Mouse (Mus musculus): ENCODE measurements around the gene Capn7. TPM values are rescaled to one million over a fixed set of nuclear protein-coding genes. Genes with fewer than 3 reads are reported as not detected.

Capn7 gene
- total and polyA plus RNA-seq, 3 experiments: 23.2 to 83.7 (median 30.0) TPM

DNA sequence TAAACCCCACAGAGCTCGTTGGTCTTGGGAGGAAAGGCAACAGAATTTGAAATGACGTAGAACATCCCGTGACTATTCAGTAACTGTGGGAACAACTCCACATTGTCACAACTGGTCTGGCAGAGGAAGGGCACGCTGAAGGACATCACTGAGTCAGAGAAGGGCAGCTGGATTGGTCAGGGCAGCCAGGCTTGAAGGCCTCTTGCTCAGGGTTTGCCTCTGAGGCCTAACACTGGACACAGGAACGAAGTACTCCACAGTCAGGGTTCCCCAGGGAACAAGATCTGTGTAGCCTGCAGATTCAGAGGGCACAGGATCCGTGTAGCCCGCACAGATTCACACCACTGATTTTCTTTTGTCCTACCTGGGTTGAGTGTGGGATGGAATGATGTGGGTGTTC, 63.8 kb downstream of the Capn7 start:
- Histone ChIP-seq H3K4me1 (ENCODE audit: control insufficient read depth in 1 of 2, insufficient read depth in 2 of 2, low read length in 2 of 2) (peaks cover 11 to 32% of the 10 kb centered on the region in 2 experiments), H3K79me2 (ENCODE audit: control insufficient read depth, insufficient read depth, low read length, poor library complexity) (no peaks in the 10 kb centered on the region), H3K36me3 (ENCODE audit: control insufficient read depth in 1 of 2, insufficient read depth in 2 of 2, low read length in 2 of 2) (peaks cover 0 to 11% of the 10 kb centered on the region in 2 experiments; a peak in 2 of 4 replicates), H3K9ac (ENCODE audit: control insufficient read depth, low read depth, low read length, poor library complexity, severe bottlenecking) (no peak overlapping the region), H3K9me3 (replicated peaks; ENCODE audit: insufficient read depth, low read length) (no peaks in the 10 kb centered on the region), H3K27me3 (ENCODE audit: control insufficient read depth in 1 of 2, insufficient read depth in 2 of 2, low read length in 2 of 2) (no peaks in the 10 kb centered on the region), H3K4me3 (ENCODE audit: control insufficient read depth in 1 of 2, insufficient read depth in 1 of 2, low read depth in 2 of 2, low read length in 2 of 2) (no peak overlapping the region), H3K27ac (ENCODE audit: control insufficient read depth, low read depth, low read length) (no peak overlapping the region)
- DNase-seq (ENCODE audit: low read depth, low spot score): no peak
- no peak for TF ChIP-seq CHD1 (IDR thresholded peaks at IDR 0.05; ENCODE audit: low read depth, low read length)
- no peak for TF ChIP-seq ZKSCAN1 (IDR thresholded peaks at IDR 0.05; ENCODE audit: low read depth, low read length)
- no peak for TF ChIP-seq CTCF (IDR thresholded peaks at IDR 0.05 in 2 of 3, conservative IDR thresholded peaks at IDR 0.05 in 1 of 3; ENCODE audit: control insufficient read depth in 1 of 3, insufficient read depth in 1 of 3, low read depth in 2 of 3, low read length in 3 of 3, poor library complexity in 1 of 3, severe bottlenecking in 1 of 3)
- no peak for TF ChIP-seq MEF2A (IDR thresholded peaks at IDR 0.05; ENCODE audit: extremely low read depth, insufficient replicate concordance, low read depth, low read length, poor library complexity, severe bottlenecking)
- TF ChIP-seq GATA1 (IDR thresholded peaks at IDR 0.05; ENCODE audit: low read depth, low read length): no peak
- TF ChIP-seq JUND (IDR thresholded peaks at IDR 0.05; ENCODE audit: low read depth, low read length): no peak
- no peak for TF ChIP-seq HCFC1 (IDR thresholded peaks at IDR 0.05; ENCODE audit: low read depth, low read length)
- TF ChIP-seq TAL1 (IDR thresholded peaks at IDR 0.05; ENCODE audit: low read length): no peak
- TF ChIP-seq POLR2A (IDR thresholded peaks at IDR 0.05; ENCODE audit: control insufficient read depth in 1 of 2, insufficient read depth in 1 of 2, low read depth in 1 of 2, low read length in 2 of 2, poor library complexity in 1 of 2): no peak
- no peak for TF ChIP-seq MAX (IDR thresholded peaks at IDR 0.05; ENCODE audit: low read length)
- no peak for TF ChIP-seq BHLHE40 (IDR thresholded peaks at IDR 0.05; ENCODE audit: borderline replicate concordance, low read depth, low read length)
- no peak for TF ChIP-seq E2F4 (IDR thresholded peaks at IDR 0.05; ENCODE audit: borderline replicate concordance, low read depth, low read length)
- no peak for TF ChIP-seq MAZ (IDR thresholded peaks at IDR 0.05; ENCODE audit: low read depth, low read length)
- TF ChIP-seq GABPA (IDR thresholded peaks at IDR 0.05; ENCODE audit: low read depth, low read length): no peak
- no peak for TF ChIP-seq TBP (IDR thresholded peaks at IDR 0.05; ENCODE audit: low read depth, low read length)
- TF ChIP-seq USF2 (IDR thresholded peaks at IDR 0.05; ENCODE audit: borderline replicate concordance in 1 of 2, insufficient read depth in 1 of 2, low read depth in 1 of 2, low read length in 2 of 2): no peak
- no peak for TF ChIP-seq USF1 (IDR thresholded peaks at IDR 0.05; ENCODE audit: low read depth, low read length)

DNA sequence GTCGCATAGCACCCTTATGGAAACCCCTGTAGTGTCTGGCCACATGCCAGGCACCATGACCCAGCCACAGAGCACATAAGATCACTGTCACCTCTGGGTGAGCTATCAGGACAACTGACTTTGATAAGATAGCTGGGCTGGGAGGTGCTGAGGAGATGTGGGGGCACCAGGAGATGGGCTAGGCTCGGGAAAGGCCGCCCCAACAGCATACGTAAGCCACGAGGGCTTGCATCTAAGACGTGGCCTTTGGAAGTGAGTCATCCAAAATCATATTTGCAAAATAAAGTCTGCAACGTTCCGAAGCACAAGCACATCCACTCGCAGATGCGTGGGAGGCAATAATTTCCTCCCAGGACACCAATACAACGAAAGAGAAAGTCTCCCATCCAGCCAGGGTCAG, 64.5 kb downstream of the Capn7 start:
- no peak overlapping the region for H3K4me3 ChIP-seq (ENCODE audit: control insufficient read depth in 1 of 2, insufficient read depth in 1 of 2, low read depth in 2 of 2, low read length in 2 of 2)
- H3K9ac ChIP-seq (ENCODE audit: control insufficient read depth, low read depth, low read length, poor library complexity, severe bottlenecking): no peak overlapping the region
- H3K4me1 ChIP-seq (ENCODE audit: control insufficient read depth in 1 of 2, insufficient read depth in 2 of 2, low read length in 2 of 2): peaks cover 11 to 32% of the 10 kb centered on the region in 2 experiments
- no peaks in the 10 kb centered on the region for H3K27me3 ChIP-seq (ENCODE audit: control insufficient read depth in 1 of 2, insufficient read depth in 2 of 2, low read length in 2 of 2)
- no peaks in the 10 kb centered on the region for H3K79me2 ChIP-seq (ENCODE audit: control insufficient read depth, insufficient read depth, low read length, poor library complexity)
- DNase-seq (ENCODE audit: low read depth, low spot score): no peak
- H3K36me3 ChIP-seq (ENCODE audit: control insufficient read depth in 1 of 2, insufficient read depth in 2 of 2, low read length in 2 of 2): peaks cover 0 to 11% of the 10 kb centered on the region in 2 experiments; a peak in 2 of 4 replicates
- H3K9me3 ChIP-seq (replicated peaks; ENCODE audit: insufficient read depth, low read length): no peaks in the 10 kb centered on the region
- TF ChIP-seq MAX (IDR thresholded peaks at IDR 0.05; ENCODE audit: low read length): no peak
- no peak for TF ChIP-seq KAT2A (conservative IDR thresholded peaks at IDR 0.05; ENCODE audit: low read depth, low read length)
- TF ChIP-seq GATA1 (IDR thresholded peaks at IDR 0.05; ENCODE audit: low read depth, low read length): 0 out of 2 replicates have a peak, but pooled peaks have one; percentile 40
- no peak for TF ChIP-seq MYC (IDR thresholded peaks at IDR 0.05; ENCODE audit: low read depth, low read length)
- peak in 1 of 2 experiments; percentile 24; a peak in 1 of 4 replicates for TF ChIP-seq EP300 (IDR thresholded peaks at IDR 0.05; ENCODE audit: low read depth in 1 of 2, low read length in 2 of 2)
- no peak overlapping the region for H3K27ac ChIP-seq (ENCODE audit: control insufficient read depth, low read depth, low read length)

Measured in MEL (cell line).